Mouse (Mus musculus): ENCODE measurements around the gene St13. TPM values are rescaled to one million over a fixed set of nuclear protein-coding genes. Genes with fewer than 3 reads are reported as not detected.

St13 gene
- polyA plus RNA-seq, 1 experiment from 2014 or later, result 159 TPM

DNA sequence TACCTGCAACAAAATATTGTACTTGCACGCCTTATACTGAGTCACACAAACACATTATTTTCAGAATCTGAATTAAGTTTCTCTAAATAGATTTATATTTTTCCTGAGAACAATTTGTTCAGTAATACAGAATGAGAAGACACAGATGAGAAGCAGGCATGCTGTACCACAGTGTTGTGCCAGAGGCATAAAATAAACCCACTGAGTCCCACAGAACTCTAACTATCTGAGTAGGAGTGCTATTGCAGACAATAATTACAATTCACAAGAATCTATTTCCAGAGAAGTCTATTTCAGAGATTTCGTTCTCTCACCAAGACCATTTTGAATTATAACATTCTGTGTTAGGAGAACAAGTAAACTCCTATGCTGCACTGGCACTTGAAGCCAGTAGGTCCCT is 52.4 kb downstream of the St13 start:
- no peak overlapping the region for H3K27ac ChIP-seq (ENCODE audit: low read depth, low read length)
- no peak overlapping the region for H3K4me2 ChIP-seq
- no peaks in the 10 kb centered on the region for H3K27me3 ChIP-seq (replicated peaks; ENCODE audit: control insufficient read depth, insufficient read depth, low read length)
- no peaks in the 10 kb centered on the region for H3K4me1 ChIP-seq (replicated peaks; ENCODE audit: control insufficient read depth, insufficient read depth, low read length)
- H3K9me3 ChIP-seq (ENCODE audit: control insufficient read depth, low read length), result no peaks in the 10 kb centered on the region
- WGBS, result 91% methylated on average over 2 of the region's 2 CpGs
- no peak overlapping the region for H3K9ac ChIP-seq (ENCODE audit: low read depth, low read length)
- H3K4me3 ChIP-seq (ENCODE audit: low read depth, low read length), result no peak overlapping the region
- DNase-seq (ENCODE audit: low spot score) (no peak), ATAC-seq (replicated peaks; ENCODE audit: low FRiP score) (no peak)
- no peaks in the 10 kb centered on the region for H3K36me3 ChIP-seq (ENCODE audit: control insufficient read depth, insufficient read depth, low read length)

DNA sequence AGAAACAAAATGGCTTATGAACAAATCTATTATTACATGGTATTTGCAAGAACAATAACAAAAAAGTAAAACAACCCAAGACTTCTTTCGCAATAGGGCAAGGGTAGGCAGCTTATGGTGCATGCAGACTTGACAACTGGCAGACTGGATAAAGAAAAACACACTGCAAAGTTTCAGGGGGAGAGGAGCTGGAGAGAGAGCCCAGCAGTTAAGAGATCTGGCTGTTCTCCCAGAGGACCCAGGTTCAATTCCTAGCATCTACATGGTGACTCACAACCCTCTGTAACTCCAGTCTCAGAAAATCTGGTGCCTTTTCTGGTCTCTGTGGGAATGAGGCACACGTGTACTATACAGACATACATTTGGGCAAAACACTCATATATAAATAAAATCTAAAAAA is 58.5 kb downstream of the St13 start:
- Histone ChIP-seq H3K9ac (ENCODE audit: low read depth, low read length) (no peak overlapping the region), H3K4me1 (replicated peaks; ENCODE audit: control insufficient read depth, insufficient read depth, low read length) (no peaks in the 10 kb centered on the region), H3K27me3 (replicated peaks; ENCODE audit: control insufficient read depth, insufficient read depth, low read length) (no peaks in the 10 kb centered on the region), H3K27ac (ENCODE audit: low read depth, low read length) (no peak overlapping the region), H3K4me2 (no peak overlapping the region), H3K9me3 (ENCODE audit: control insufficient read depth, low read length) (no peaks in the 10 kb centered on the region), H3K36me3 (ENCODE audit: control insufficient read depth, insufficient read depth, low read length) (peaks cover 9% of the 10 kb centered on the region; the same call in 1 of the 2 replicates), H3K4me3 (ENCODE audit: low read depth, low read length) (no peak overlapping the region)
- 96% methylated on average over 2 of the region's 2 CpGs for WGBS
- ATAC-seq (replicated peaks; ENCODE audit: low FRiP score), result no peak
- no peak for DNase-seq (ENCODE audit: low spot score)

DNA sequence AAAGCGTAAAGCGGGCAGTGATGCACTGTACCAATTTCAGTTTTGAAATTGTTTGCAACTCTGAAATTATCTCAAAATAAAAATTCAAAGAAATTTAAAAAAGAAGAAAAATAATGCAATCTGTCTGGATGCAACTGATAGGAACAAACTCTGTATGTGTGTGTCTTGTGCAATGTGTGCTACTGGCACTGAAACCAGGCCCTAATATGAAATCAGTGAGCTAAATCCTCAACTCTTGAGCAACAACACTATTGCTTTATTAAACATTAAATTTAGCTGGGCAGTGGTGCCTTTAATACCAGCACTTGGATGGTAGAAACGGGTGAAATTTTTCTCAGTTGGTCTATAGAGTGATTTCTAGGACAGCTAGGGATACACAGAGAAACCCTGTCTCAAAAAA is 60.7 kb downstream of the St13 start:
- H3K27me3 ChIP-seq (replicated peaks; ENCODE audit: control insufficient read depth, insufficient read depth, low read length), result no peaks in the 10 kb centered on the region
- ATAC-seq (replicated peaks; ENCODE audit: low FRiP score) (no peak), DNase-seq (ENCODE audit: low spot score) (no peak)
- H3K4me2 ChIP-seq, result no peak overlapping the region
- no peak overlapping the region for H3K9ac ChIP-seq (ENCODE audit: low read depth, low read length)
- peaks cover 13% of the 10 kb centered on the region for H3K36me3 ChIP-seq (ENCODE audit: control insufficient read depth, insufficient read depth, low read length)
- H3K9me3 ChIP-seq (ENCODE audit: control insufficient read depth, low read length), result no peaks in the 10 kb centered on the region
- no peak overlapping the region for H3K4me3 ChIP-seq (ENCODE audit: low read depth, low read length)
- H3K4me1 ChIP-seq (replicated peaks; ENCODE audit: control insufficient read depth, insufficient read depth, low read length), result no peaks in the 10 kb centered on the region
- 89% methylated on average over 3 of the region's 3 CpGs for WGBS
- H3K27ac ChIP-seq (ENCODE audit: low read depth, low read length), result no peak overlapping the region

DNA sequence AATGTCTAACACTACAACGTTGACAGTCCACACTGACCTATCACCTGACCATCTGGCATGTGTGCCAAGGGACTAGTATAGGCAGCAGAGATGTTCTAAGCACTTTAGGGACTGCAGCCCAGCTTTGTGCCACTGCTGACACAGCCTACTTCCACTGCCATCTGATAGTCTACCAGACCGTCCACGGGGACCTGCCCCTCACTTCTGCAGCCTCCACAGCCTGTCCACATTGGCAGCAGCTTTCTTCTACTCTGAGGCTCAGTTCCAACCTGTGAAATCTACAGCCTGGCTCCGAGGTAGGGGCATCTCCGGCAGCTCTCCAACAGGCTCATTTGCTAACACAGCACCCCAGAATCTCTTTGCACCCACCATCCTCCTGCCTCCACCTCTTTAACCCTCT is 63.4 kb downstream of the St13 start:
- H3K36me3 ChIP-seq (ENCODE audit: control insufficient read depth, insufficient read depth, low read length), result peaks cover 21% of the 10 kb centered on the region
- H3K4me2 ChIP-seq, result no peak overlapping the region
- no peaks in the 10 kb centered on the region for H3K4me1 ChIP-seq (replicated peaks; ENCODE audit: control insufficient read depth, insufficient read depth, low read length)
- H3K27me3 ChIP-seq (replicated peaks; ENCODE audit: control insufficient read depth, insufficient read depth, low read length), result no peaks in the 10 kb centered on the region
- ATAC-seq (replicated peaks; ENCODE audit: low FRiP score) (no peak), DNase-seq (ENCODE audit: low spot score) (no peak)
- H3K4me3 ChIP-seq (ENCODE audit: low read depth, low read length), result no peak overlapping the region
- H3K27ac ChIP-seq (ENCODE audit: low read depth, low read length), result no peak overlapping the region
- no peak overlapping the region for H3K9ac ChIP-seq (ENCODE audit: low read depth, low read length)
- no peaks in the 10 kb centered on the region for H3K9me3 ChIP-seq (ENCODE audit: control insufficient read depth, low read length)
- 80% methylated on average over 5 of the region's 5 CpGs for WGBS

DNA sequence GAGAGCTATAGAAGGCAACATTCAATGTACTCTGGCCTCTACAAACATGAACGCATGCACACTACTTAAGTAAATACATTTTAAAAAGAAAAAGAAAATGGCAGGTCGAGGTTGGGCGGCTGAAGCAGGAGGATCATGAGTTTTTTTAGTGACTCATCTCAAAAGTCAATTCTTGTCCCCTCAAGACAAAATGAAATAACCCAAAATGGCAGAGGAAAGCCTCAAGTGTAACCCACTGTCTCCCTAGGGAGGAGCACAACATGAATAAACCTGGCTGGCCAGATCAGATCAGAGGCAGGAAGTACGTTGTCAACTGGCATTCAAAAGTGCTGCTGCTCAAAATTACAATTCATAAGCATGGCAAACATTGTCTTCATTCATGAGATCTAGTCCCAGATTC is 67.4 kb downstream of the St13 start:
- peaks cover 25% of the 10 kb centered on the region for H3K36me3 ChIP-seq (ENCODE audit: control insufficient read depth, insufficient read depth, low read length)
- H3K9me3 ChIP-seq (ENCODE audit: control insufficient read depth, low read length), result no peaks in the 10 kb centered on the region
- no peak for DNase-seq (ENCODE audit: low spot score)
- no peaks in the 10 kb centered on the region for H3K27me3 ChIP-seq (replicated peaks; ENCODE audit: control insufficient read depth, insufficient read depth, low read length)
- no peak overlapping the region for H3K27ac ChIP-seq (ENCODE audit: low read depth, low read length)
- H3K4me3 ChIP-seq (ENCODE audit: low read depth, low read length), result no peak overlapping the region
- ATAC-seq (replicated peaks; ENCODE audit: low FRiP score), result no peak
- H3K9ac ChIP-seq (ENCODE audit: low read depth, low read length), result no peak overlapping the region
- H3K4me1 ChIP-seq (replicated peaks; ENCODE audit: control insufficient read depth, insufficient read depth, low read length), result no peaks in the 10 kb centered on the region
- WGBS, result 90% methylated on average over 4 of the region's 4 CpGs
- H3K4me2 ChIP-seq, result no peak overlapping the region

DNA sequence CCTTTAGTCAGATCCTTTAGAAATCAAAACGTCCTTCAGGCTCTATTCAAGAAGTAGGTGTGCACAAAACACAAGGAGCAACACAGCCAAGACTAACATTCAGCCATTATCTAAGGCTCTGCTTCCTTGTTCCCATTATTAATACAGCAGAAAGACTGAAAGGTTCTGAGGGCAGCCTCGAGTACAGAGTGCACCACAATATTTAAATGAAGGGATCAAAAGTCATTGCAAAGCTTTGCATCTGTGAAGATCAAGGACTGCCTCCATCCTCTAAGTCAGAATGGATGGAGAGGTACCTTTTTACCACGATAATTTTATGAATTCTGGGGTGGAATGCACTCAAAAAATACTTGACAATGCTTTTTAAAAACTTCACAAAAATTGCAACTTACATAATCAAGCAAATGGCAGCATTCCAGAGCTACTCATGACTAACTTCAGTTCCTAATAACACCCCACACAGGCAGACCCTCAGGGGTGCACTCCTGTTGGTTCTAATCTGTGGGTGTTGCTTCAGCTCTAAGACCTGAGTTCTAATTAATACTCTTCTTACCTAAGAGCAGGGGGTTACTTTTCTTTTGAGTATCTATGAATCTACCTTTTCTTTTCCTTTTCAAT is 69.0 kb downstream of the St13 start:
- DNase-seq (ENCODE audit: low spot score) (no peak), ATAC-seq (replicated peaks; ENCODE audit: low FRiP score) (no peak)
- Histone ChIP-seq H3K27ac (ENCODE audit: low read depth, low read length) (no peak overlapping the region), H3K4me2 (no peak overlapping the region), H3K4me1 (replicated peaks; ENCODE audit: control insufficient read depth, insufficient read depth, low read length) (no peaks in the 10 kb centered on the region), H3K36me3 (ENCODE audit: control insufficient read depth, insufficient read depth, low read length) (peaks cover 21% of the 10 kb centered on the region), H3K4me3 (ENCODE audit: low read depth, low read length) (no peak overlapping the region), H3K9me3 (ENCODE audit: control insufficient read depth, low read length) (no peaks in the 10 kb centered on the region), H3K9ac (ENCODE audit: low read depth, low read length) (no peak overlapping the region), H3K27me3 (replicated peaks; ENCODE audit: control insufficient read depth, insufficient read depth, low read length) (no peaks in the 10 kb centered on the region)
- 74% methylated on average over 3 of the region's 3 CpGs for WGBS

DNA sequence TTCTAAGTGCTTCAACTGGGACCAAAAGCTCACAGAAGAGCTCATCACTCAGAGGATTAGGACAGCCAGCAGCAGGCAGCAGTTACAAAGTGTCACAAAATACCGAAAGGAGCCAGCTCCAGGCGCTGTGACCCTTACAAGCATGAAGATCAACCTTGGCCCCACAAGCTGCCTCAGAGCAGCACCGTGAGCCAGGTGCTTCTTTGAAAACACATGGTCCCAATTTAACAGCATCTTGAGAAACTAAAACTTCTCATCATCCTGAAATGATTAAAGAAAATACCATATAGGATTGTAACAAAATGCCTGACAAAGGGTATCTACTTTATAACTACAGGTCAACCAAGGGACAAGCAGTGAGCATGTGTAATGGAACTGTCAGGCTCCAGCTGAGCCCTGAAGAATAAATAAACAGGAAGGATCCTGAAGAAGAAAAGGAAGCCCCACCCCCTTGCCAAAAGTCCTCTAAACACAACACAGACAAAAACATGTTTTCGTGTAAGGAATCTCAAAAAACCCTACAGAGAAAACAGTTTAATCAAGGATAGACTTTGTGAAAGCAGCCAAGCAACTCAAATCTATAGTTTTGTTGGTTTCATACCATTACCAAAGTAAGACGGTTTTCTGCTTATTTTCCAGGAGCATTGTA is 70.0 kb downstream of the St13 start:
- DNase-seq (ENCODE audit: low spot score), result no peak
- Histone ChIP-seq H3K36me3 (ENCODE audit: control insufficient read depth, insufficient read depth, low read length) (peaks cover 20% of the 10 kb centered on the region), H3K4me2 (no peak overlapping the region), H3K4me3 (ENCODE audit: low read depth, low read length) (no peak overlapping the region), H3K4me1 (replicated peaks; ENCODE audit: control insufficient read depth, insufficient read depth, low read length) (no peaks in the 10 kb centered on the region), H3K9ac (ENCODE audit: low read depth, low read length) (no peak overlapping the region), H3K27ac (ENCODE audit: low read depth, low read length) (no peak overlapping the region), H3K9me3 (ENCODE audit: control insufficient read depth, low read length) (no peaks in the 10 kb centered on the region), H3K27me3 (replicated peaks; ENCODE audit: control insufficient read depth, insufficient read depth, low read length) (no peaks in the 10 kb centered on the region)
- no peak for ATAC-seq (replicated peaks; ENCODE audit: low FRiP score)
- 69% methylated on average over 5 of the region's 5 CpGs for WGBS

DNA sequence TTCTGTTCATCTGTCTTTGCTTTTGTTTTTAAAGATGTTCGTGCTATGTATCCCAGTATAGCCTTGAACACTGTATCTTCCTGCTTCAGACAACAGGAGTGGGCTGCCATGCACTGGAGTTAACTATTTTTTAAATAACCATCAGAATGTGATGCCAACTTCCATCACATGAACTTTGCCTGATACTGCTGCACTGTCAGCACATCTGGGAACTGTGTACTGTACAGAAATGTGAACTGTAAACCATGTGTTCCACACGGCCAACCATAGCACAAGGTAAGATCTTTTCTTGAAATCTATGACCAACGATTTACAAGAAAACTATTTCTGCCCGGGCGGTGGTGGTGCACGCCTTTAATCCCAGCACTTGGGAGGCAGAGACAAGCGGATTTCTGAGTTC is 72.4 kb downstream of the St13 start:
- ATAC-seq (replicated peaks; ENCODE audit: low FRiP score) (no peak), DNase-seq (ENCODE audit: low spot score) (no peak)
- no peaks in the 10 kb centered on the region for H3K27me3 ChIP-seq (replicated peaks; ENCODE audit: control insufficient read depth, insufficient read depth, low read length)
- H3K9me3 ChIP-seq (ENCODE audit: control insufficient read depth, low read length), result no peaks in the 10 kb centered on the region
- 90% methylated on average over 7 of the region's 7 CpGs for WGBS
- peaks cover 14% of the 10 kb centered on the region for H3K36me3 ChIP-seq (ENCODE audit: control insufficient read depth, insufficient read depth, low read length)
- H3K4me2 ChIP-seq, result no peak overlapping the region
- H3K4me3 ChIP-seq (ENCODE audit: low read depth, low read length), result no peak overlapping the region
- no peaks in the 10 kb centered on the region for H3K4me1 ChIP-seq (replicated peaks; ENCODE audit: control insufficient read depth, insufficient read depth, low read length)
- no peak overlapping the region for H3K27ac ChIP-seq (ENCODE audit: low read depth, low read length)
- H3K9ac ChIP-seq (ENCODE audit: low read depth, low read length), result no peak overlapping the region

DNA sequence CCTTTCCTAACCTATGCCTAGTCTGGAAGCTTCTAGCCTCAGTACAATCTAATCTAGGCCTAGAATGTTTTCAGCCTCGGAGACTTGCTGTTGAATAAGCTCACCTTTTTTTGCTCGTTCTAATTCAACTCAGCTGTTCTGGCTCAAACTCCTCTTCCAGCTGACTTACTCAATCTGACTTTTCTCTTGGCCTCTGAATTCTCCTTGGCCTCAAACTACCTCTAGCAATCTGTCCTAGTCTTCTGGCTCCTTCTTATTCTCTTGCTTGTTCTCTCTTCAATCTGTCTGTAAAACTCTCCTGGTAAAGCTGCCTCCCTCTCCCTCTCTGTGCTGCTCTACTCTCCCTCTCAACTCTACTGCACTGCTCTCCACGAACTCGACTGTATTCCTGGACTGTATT is 74.9 kb downstream of the St13 start:
- 74% methylated on average over 4 of the region's 4 CpGs for WGBS
- ATAC-seq (replicated peaks; ENCODE audit: low FRiP score), result no peak
- no peak overlapping the region for H3K9ac ChIP-seq (ENCODE audit: low read depth, low read length)

More for the DNA sequence above, 74.9 kb downstream of the St13 start:
- Histone ChIP-seq H3K4me3 (ENCODE audit: low read depth, low read length) (no peak overlapping the region), H3K27me3 (replicated peaks; ENCODE audit: control insufficient read depth, insufficient read depth, low read length) (no peaks in the 10 kb centered on the region), H3K9me3 (ENCODE audit: control insufficient read depth, low read length) (no peaks in the 10 kb centered on the region), H3K4me1 (replicated peaks; ENCODE audit: control insufficient read depth, insufficient read depth, low read length) (no peaks in the 10 kb centered on the region), H3K27ac (ENCODE audit: low read depth, low read length) (no peak overlapping the region), H3K36me3 (ENCODE audit: control insufficient read depth, insufficient read depth, low read length) (peaks cover 24% of the 10 kb centered on the region), H3K4me2 (no peak overlapping the region)
- DNase-seq (ENCODE audit: low spot score), result no peak

All from liver, embryonic 11.5 days (tissue).